Mouse (Mus musculus) cerebellum, adult 9-11 months (tissue): ENCODE results near the gene Olfr108.

Experiments used
- DNase-seq: peaks from one replicate; pipeline ENCODE4 v3.0.0; 2022

Olfr108 gene

DNA sequence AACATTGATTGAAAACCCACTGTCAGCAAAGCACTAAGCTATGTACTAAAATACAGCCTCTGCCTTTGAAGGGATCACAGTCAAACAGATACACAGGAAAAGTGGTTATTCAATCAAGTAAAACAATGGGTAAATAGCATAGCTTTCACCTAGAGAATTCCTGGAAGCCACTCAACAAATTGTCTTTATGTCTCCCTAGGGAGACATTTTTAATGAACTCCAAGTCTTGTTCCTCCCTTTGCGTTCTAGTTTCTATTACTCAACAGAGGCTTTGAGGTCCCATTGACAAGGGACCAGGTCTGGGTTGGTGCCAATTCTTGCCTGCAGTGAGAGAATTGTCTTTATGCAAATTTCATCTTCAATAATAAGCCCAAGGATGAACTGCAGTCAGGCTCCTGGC, at the start of gene Olfr108:
Gene Olfr108, plus strand, starts transcription at position 301 of the 400 bp plus-strand sequence.
- DNase-seq, result no peak

GRCm38 (mm10) chr17:37398926-37399325, 46.4 kb upstream of the Olfr108 start, which contains the start of gene Olfr107:
TSS of gene Olfr107 (plus strand) at chr17:37399226.
- DNase-seq, result no peak

DNA sequence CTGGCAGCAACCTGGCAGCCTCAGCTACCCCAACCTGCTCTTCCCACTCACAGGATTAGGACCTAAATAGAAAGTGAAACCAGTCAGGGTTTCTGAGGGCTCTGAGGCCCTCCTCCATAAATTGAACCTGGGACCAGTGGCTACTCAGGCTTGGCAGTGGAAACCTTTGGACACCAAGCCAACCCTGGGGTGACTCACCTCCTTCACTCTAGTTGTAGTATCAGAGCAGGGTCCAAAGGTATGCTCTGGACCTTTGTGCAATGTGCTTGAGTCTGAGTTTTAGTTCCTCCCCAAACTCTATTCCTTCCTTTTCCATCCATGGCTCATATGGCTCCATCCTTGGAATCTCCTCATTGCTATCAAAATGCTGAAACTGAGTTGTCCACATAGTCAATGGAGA, 31.9 kb upstream of the Olfr108 start:
- no peak for DNase-seq

DNA sequence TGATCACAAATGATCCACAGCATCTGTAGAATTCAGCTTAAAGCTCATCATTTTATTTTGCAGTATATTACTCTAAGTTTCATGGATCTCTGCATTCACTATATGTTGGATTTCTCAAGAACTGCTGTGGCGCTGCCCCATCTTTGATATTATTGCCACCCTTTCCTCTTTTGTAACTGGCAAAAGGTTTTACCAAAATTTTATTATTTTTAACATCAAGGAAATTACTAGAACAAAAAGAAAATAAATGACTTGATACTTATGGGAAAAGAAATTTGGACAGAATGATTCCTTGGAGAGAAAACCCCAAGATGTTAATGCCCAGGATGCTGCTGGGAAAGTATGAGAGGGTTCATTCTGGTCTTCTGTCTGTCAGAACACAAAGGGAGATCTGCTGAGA, 13.3 kb downstream of the Olfr108 start, which contains the start of gene Olfr109:
Gene Olfr109, plus strand, starts transcription at position 301 of the 400 bp plus-strand sequence.
- no peak for DNase-seq

- DNase-seq, result no peak
Measured at GRCm38 (mm10) chr17:37483452-37483851, 38.2 kb downstream of the Olfr108 start, which contains the start of gene H2-M2. TSS of gene H2-M2 (minus strand) at chr17:37483552.

- no peak for DNase-seq
Measured at GRCm38 (mm10) chr17:37491930-37492518, 46.7 kb downstream of the Olfr108 start, which contains the start of gene Olfr110. TSS of gene Olfr110 (plus strand) at chr17:37492468.
